Mouse (Mus musculus): ENCODE results near the gene Gabbr2.

Gabbr2 gene

DNA sequence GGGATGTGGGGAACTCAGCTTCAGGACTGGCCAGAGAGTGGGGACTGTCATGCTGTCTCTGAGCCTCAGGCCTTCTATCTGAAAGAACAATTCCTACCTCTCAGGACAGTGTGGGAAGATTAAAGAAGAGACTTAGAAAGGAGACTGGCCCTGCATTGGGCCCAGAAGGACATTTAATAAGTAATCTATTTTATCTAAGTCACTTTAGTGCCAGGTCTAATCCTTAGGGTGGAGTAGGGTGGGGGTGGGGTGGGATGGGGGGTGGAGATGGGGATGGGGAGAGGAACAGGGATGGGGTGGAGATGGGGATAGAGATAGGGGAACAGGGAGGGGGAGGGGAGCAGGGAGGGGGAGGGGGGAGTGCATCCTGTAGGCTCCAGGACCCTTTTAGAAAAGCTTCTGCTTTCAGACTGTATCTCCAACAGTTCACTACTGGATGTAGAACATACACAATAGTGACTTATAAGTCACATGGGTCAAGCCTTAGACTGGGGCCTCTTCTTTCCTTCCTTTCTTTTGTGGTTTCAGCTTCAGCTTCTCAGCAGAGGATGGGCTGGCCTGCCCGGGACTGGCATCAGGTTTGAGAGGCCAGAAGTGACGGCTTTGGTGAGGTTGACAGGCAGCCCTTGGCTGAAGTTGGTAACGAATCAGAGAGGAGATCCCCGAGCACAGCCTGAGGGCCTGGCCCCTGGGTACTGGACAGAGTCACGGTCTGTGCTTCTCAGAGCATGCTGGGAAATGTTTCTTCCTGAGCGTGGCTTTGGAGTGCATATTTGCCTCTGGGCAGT lies 237.1 kb downstream of the Gabbr2 start:
- DNase-seq = no peak

DNA sequence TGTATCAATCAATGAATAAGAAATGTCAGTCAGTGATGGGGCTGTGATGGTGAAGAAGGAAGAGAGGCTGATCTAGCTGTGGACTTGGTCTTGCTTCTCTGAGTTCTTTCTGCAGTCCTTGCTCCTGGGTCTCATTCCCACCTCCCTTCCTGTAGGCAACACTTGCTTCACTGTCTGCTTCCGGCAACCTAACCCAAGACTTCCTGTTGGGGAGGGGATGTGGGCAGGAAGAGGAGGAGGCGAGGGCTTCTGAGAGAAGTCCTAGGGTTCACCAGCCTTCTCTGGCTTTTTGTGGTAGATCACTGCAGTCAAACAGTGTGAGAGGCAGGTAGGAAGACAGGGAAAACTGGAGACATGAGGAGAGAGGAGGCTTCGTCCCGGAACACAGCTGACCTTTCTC lies 239.4 kb downstream of the Gabbr2 start:
- no peak for DNase-seq

DNA sequence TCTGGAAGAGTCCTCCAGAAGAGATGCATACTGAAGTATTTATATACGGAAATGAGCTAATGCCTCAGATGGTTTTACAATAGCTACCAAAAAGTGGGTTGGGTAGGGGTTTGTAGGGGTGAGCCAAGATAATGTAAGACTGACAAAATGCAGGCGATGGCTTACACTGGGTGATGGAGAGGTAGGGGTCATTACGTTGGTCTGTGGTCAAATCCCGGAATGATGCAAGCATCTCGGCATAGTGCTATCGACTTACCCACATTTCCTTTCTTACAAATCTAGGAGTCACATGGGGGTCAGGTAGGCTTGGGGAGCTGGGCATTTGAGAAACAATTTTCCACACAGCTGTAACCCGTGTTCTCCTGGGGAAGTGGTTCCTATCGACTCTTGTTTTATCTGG lies 242.7 kb downstream of the Gabbr2 start:
- DNase-seq = no peak

DNA sequence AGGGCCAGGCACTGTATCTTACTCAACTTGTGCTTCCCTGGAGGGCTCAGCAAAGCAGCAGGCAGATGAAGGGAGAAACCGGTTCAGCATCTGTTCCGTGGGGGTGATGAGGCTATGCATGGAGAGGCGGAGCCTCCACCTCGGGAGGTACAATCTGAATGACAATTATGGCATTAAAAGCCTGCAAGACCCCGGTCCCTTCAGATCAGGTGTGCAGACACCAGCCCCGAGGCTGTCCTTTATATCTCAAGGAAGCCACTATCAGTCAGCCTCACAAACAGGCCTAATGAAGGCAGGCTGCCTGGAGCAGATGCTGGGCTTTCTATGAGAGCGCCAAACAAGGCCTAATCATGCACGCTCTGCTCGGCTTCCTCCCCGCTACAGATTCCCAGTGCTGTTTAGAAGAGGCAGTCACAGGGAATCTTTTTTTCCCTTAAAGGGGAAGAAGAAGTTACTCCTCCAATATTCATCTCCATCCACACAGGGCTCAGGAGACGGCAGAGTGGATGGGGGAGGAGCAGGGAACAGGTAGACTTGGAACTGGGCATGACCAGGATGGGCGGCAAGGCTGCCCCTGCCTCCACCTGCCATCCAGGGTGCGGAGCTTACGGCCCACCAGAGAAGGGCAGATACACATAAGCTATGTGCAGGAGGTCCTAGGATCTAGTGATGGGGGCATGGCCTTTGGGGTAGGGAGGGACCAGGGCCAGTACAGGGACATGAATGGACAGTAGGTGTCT lies 244.5 kb downstream of the Gabbr2 start:
- DNase-seq = peak; percentile 57 to 59

DNA sequence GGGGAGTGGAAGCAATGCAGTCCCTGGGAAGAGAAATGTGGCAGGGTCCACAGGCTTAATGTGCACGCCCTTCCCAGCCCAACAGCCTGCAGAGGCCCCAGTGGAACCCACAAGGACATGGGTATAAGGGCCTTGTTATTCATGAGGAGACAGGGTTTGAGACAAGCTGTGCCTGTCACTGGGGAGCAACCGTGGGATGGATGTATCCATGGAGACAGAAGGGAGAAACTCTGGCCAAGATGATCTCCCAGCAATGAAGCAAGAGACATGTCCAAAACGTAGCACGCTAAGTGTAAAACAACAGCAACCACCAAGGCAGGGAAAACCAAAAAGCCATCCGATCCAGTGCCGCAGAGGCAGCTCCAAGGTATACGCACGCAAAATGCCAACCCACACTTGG lies 246.1 kb downstream of the Gabbr2 start:
- no peak for DNase-seq

DNA sequence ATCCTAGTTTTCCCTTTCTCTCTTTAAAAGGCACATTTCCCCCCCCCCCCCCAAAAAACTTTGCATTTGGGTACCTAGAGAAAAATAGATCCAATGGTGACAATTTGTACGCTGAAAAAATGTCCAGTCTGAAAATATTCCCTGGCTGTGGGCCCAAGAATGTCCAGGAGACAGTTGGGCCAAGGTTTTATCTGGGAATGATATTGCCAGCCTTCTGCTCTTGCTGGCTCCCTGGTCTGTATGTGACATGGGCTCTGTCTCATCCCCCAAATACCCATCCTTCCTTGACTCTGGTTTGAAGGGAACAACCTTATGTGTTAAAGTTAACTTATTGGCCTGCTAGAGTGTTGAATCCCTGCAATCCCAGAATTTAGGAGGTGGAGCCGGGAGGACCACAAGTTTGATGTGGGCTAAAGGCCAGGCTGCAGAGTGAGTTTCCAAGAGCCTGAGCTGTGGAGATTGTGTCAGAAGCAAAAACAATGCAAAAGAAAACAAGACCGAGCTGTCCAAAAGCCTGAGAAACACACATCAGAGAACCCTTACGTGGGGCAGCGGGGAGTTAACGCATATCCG lies 247.0 kb downstream of the Gabbr2 start:
- peak; percentile 72 to 84 for DNase-seq

DNA sequence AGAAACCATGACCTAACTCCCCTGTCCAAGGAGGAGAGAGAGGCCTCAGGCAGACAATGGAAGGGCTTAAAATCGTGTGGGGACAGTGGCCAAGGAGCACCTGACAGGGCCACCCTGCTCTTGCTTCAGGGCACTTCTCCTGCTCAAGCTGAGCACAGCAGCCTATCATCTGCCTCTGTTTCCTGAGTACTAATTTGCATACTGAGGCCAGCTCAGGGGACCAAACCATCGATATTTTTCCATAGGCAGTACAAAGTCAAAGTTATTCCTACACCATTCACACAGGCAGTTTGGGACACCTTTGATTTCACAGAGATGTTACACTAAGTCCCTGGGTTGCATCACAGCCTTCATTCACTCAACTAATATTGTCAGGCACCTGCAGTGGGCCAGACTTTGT lies 249.1 kb downstream of the Gabbr2 start:
- no peak for DNase-seq

DNA sequence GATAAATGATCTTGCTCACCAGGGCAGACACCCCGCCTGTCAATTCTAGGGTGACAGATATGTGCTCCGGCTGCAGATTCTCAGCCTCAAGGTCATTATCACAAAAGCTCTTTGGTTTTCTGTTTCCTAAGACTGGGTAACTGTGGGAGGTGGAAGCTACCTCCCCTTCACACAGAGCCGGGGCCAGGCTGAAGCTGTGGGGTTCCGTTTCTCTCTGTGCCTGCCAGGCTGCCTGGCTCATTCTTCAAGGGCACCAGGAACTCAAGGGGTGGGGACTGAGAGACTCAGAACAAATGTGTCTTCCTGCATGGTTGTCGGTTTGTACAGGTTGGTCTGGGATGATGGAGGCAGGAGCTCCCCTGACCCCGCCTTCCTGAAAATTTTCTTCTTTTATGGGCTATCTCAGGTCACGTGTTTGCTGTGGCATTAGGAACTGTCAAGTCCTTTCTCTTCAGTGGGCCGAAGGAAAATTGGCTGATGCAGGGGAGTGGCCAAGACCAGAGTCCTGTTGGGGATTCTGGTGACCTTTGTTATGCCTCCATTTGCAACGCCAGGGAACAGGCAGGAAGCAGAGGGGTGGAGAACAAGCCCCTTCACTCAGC lies 254.7 kb downstream of the Gabbr2 start:
- DNase-seq = peak; percentile 64 to 67

DNA sequence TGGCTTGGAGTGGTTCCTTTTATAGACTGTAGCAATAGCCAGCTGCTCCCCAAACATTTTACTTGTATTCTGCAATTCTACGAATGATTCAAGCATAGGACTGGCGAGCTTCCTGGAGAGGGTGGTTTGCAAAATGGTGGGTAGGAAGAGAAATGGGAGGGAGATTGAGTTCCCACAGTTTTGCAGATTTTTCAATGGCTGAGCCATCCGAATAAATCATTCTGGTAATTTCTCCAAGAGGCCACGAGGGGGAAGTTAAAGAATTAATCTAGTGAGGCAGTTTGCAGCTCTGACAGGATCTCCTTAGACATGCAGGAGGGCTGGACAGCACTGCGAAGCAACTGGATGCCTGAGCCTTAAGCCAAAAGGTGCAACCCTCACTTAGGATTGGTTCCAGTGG lies 256.8 kb downstream of the Gabbr2 start:
- no peak for DNase-seq

DNA sequence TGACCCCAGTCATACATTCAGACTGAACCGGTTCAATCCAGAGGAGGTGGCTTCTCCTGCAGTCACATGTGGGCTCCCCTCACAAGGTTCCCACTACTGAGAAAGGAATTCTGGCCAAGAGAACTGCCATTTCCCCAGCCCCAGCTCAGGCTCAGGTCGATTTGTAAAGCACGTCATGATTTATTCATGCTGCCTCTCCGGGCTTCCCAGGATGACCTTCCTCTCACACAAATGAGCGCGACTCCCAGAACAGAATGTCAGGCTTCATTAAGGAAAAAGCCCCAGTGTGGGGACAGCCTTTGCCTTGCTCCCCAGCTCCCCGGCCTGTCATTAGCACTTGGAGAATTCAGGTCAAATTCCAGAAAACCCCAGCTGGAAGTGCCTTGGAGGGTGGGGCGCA lies 260.1 kb downstream of the Gabbr2 start:
- DNase-seq = no peak

DNA sequence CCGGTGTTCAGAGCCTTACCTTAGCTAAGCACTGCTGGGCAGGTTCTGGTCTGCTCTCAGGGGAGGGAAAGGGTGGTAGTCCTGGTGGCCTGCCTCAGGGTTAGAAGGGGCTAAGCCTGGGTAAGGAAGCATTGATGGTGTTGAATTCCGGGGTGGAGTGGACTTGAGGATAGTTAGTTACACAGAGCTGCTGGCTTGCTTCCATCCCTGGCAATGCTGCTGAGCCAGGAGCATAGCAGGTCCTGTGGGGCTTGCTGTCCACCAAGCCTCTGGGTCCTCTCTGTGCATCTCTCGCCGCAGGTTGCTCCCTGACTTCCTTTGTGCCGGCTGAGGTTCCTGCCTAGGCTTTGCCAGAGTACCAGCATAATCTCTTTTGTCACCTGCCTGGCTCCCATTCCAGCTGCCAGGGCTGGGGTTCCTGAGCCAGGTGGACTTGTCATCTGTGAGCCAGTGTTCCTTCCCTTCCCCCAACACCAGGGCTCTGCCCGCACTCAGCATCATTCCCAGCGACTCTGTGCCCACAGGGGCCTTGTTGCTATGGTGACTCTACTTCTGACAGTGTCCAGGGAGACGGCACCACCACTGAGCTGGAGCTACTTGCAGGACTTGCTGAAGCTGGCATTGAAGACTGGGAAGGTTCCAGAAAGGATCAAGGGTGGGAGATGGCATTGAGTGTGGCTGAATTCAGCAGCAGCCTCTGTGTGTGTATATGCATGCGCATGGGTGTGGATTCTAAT lies 262.2 kb downstream of the Gabbr2 start:
- DNase-seq = peak; percentile 52 to 69

DNA sequence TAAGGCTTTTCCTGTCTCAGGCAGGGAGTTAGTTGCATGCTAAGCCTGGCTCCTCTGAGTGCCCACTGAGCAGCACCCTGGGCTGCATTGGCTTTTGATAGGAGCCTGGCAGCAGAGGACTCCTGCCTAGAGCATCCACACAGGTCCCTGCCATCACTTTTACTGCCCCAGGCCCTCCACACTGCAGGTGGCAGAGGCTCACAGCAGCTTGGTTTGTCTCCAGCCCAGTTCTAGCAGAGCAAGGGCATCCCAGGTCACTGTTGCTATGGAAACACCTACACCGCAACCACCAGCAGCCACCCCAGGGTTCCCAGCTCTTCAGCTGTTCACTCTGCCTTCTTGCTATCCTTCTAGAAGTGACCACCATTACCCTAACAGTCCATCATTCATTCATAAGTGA lies 263.4 kb downstream of the Gabbr2 start:
- peak; percentile 59 to 61 for DNase-seq

DNA sequence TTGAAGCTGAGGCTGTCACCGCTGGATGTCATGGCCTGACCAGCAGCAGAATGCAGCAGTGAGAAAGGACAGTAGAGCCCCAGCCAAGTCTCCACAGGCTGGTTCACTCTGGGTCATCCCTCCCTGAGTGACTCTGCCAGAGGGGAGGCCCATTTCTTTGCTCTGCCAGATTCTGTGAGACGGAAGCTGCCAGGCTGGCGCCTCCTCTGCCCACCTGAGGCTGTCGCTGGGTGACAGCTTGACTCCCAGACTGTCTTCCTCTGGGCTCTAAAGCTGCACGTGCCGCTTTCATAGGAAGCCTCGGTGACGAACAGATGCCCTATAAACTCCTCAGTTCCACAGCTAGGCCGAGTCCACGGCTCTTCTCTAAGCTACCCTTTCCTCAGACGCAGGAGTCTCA lies 264.5 kb downstream of the Gabbr2 start:
- peak; percentile 55 to 59 for DNase-seq

DNA sequence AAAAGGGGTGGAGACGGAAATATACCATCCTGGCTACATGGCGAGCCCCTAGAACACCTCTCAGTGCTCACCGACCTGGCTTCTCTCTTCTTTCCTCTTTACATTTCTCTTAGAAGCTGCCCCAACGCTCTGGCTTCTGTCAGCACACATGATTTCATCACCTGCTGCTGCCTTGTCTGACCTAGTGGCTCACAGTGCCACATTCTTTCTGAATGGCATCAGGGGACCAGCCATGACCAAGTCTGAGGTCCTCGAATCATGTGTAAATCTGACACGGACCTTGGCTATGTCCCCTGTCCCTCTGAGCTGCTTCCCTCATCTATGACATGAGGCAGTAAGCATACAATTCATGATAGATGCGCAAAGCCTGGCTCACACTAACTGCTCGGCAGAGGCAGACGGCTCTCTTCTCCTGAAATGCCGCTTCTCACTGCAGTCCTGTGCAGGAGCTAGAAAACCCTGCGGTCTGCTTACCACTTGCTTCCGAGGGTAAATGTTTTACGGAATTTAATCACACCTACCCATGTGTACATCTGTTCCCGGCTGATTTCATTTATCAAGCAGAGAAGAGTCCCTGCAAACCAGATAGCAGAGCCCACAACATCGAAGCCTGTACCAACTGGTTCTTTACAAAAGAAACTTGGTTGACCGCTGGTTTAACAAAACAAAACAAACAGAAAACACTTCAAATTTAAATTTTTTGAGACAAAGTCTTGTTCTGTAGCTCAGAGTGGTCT lies 270.7 kb downstream of the Gabbr2 start:
- no peak for DNase-seq

DNA sequence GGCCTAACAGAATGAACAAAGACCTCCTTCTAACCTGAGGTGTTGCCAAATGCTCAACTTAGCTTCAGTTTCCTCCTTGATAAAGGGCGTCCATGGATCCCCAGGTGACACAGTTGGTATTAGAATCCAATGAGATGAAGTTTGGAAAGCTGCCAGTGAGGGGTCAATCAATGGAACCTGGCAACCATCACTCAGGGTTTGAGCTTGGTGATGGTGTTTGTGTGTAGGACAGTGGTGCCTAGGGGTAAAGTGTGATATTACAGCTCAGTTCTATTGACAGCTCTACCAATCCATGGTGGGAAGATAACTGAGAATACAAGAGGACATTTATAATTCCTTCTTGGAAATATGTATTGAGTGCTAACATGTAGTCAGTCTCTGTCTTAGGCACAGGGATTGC lies 271.6 kb downstream of the Gabbr2 start:
- no peak for DNase-seq

DNA sequence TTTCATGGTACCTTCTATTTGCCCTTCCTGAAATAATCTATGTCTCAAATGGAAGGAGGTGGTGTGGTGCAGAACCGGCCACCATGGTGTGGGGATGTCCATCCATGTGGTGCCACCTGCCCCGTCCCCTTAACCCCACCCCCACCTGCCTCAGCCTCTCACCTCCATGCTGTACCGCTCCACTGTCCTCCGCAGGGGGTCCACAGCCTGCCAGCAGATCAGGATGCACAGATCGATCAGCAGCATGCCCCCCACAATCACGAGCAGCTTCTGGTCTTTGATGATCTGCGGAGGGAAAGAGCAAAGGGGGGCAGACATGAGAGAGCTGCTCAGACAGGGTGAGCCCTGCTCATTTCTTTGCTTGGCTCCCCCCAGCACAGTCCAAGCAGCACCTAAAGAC lies 273.0 kb downstream of the Gabbr2 start:
- DNase-seq = peak in 1 of 2 experiments; percentile 50

DNA sequence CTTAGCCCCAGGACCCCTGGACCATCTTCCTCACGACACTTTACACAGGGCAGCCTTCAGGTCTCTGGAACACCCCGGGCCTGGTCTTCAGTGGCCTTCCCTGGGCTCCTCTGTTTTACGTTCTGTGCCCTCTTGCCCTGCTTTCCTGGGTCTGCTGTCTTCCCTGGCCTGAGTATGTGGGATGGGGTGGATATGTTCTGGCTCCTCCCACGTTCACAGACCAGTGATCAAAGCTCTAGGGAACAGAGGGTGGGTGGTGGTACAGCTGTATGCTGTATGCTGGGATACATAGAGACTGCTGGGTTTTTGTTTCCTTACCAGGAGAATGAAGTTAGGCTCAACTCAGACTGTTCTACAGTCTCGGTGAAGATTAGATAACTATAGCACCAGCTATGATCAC lies 274.5 kb downstream of the Gabbr2 start:
- no peak for DNase-seq

DNA sequence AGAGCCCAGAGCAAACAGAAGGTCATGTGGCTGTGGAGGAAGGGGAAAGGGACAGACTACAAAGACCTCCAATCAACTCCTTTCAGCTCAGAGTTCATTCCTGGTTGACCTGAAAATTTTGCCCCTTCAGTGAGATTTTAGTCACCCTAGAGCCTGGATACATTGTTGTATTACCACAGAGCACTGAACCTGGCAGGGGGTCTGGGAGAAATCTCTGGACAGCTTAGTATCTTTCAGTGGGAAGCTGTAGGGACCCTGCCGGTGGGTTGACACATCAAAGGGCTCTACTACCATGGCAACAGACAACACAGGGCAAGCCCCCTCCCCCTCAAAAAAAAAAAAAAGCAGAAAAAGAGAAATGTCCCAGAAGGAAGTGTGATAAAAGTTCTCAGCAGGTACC lies 275.3 kb downstream of the Gabbr2 start:
- no peak for DNase-seq

DNA sequence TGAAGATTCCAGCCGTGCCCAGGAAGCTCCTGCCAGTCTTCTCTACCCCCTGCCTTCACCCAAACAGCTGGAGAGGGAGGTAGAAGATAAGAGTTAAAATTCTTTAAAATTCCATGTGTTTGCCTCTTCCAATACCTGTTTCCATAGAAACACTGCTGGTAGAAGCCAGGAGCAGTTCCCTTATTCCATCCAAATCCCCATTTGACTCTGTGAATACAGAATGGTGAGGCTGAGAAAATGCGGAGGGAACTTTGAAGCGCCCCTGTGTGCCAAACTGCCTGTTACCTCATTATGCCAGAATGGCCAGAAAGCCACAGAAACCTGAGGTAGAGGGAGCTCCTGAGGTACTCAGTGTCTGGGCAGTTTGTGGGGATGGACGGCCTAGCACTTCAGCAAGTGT lies 281.1 kb downstream of the Gabbr2 start:
- no peak for DNase-seq

DNA sequence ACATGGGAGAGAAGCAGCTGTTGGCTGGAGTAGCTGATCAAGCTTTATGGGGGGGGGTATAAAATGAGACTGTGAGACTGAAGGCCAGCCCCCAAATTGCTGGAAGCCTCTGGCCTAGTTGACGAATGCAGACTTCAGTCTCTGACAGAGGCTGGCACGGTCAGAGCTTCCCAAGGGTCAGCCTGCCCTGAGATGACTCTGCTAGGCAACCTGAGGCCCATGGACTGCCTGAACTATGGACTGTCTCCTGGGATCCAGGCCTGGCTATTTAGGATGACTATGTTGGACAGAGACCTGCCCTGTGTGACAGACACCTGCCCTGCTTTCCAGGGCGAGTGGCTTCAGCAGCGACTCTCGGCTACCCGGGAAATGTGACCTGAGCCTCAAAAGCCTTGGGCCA lies 281.7 kb downstream of the Gabbr2 start:
- peak; percentile 52 to 61 for DNase-seq

DNA sequence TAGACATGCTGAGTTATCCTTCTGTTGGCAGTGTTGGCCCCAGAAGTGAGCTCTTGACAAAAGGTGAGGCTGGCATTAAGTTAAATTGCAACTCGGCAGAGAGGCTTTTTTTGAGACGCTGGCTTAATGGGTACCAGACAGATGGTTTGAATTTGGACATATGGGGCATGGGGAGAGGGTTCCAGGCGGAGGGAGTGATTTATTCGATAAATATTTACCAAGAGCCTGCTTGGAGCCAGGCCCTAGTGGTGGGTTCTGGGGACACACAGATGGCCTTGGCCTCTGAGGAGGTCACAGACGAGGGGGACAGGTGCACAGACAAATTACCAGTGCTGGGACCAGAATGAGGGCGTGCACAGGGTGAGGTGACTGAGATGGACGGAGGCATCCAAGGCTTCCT lies 282.2 kb downstream of the Gabbr2 start:
- peak; percentile 85 for DNase-seq

DNA sequence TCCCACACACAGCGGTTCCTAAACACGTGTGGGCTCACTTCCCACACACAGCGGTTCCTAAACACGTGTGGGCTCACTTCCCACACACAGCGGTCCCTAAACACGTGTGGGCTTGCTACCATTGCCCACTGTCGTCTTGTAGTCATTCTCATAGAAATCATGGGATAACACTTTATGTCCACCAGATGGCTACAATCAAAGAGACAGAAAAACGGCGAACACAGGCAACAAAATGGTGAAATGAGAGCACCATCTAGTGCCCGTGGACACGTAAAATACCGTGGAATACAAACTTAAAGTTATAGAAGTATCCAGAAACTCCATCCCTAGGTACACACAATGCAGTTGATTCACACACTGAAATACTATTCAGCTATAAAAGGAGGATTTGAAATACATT lies 285.9 kb downstream of the Gabbr2 start:
- no peak for DNase-seq
